Mouse (Mus musculus): ENCODE data around the gene Mis18a.

The Mis18a gene

DNA sequence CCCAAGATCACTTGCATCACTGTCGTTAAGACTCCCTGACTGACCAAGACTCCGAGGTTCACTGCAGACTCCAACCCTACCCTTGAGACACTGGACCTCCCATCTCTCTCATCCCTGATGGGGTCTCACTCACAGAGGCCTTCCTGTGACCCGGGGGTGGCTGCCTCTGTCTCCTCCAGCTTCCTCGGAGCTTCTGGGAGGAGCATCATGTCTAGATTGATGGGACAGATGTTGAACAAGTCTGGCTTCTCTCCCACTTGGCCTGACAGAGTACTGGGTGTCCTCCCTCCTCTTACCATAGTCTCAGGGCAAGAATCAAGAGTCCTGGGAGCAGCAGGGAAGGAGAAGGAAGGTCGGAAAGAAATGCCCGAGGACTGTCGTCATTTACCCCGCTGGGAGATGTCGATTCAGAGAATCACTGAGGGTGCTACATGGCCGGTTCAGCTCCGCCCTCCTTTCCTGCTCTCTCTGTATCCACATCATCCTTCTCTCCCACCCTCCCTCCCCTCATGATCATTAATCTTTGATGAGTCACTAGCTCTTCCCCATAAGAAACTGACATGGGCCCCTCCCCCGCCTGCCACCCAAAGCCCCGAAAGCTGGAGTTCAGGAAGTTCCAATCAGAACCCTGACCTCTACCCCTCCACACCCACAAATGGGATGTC lies 22.9 kb downstream of the Mis18a start:
- DNase-seq (ENCODE audit: low spot score): no peak

DNA sequence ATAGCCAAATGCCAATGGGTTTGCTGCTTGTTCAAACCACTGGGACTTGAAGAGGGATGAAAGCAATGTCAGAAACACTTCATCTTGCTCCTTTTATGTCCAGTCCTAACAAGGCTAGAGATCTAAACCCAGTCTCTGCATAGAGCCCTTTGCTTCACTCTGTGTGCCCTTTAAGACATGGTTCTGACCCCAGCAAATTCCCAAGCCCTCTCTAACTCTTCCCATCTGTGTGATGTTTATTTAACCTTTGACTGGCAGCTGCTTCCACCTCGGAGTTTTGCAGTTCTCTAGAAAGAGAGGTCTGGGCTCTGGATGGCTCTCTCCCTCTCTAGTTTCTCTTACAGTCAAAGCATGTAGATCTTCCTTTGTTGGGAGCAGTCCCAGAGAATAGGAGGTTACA lies 23.6 kb downstream of the Mis18a start:
- DNase-seq (ENCODE audit: low spot score): no peak

DNA sequence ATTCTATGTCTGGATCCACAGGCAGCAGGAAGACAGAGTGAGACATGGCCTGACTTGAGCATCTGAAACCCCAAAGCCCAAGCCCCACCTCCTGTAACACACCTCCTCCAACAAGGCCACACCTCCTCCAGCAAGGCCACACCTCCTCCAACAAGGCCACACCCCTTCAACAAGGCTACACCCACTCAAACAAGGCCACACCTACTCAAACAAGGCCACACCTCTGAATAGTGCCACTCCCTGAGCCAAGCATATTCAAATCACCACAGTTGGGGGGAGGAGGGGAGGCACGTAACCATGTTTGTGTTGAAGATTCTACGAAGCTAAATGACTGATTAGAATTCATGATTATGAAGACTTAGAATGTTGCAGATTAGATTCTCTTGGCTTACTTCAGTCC lies 25.7 kb downstream of the Mis18a start:
- no peak for DNase-seq (ENCODE audit: low spot score)

DNA sequence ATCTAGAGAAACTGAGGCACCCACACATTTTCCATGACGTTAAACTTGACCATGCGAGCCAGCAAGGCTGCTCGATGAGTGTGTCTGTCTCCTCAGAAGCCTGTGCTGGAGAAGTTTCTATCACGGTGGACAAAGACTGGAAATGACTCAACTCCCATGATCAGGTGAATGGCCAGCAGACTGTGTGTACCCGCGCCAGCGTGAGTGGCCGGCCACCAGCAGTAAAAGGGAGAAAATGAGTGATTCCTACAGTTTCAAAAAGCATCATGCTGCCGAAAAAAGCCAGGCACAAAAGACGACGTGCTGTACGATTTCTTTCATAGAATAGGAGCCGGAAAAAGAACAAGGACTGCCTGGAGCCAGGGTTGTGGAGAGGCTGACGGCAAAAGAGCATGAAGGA lies 27.8 kb downstream of the Mis18a start:
- DNase-seq (ENCODE audit: low spot score): no peak

DNA sequence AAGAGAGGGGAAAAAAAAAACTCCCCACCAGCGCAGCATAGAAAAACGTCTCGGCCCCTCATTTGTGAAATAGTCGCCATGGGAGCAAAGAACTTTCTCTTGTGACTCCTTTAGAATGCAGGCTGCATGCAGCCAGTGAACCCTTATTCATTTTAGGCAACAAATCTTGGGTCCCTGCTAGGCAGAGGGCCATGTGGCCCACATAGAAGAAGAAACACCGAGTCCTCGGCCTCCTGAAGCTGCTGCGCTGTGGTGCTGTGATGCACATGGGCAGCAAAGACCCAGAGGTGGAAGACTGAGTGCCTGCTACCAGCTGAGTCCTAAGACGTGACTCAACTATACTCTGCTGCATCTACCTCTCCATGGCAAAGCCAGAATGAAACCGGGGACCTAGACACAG lies 30.9 kb downstream of the Mis18a start:
- DNase-seq (ENCODE audit: low spot score): no peak

DNA sequence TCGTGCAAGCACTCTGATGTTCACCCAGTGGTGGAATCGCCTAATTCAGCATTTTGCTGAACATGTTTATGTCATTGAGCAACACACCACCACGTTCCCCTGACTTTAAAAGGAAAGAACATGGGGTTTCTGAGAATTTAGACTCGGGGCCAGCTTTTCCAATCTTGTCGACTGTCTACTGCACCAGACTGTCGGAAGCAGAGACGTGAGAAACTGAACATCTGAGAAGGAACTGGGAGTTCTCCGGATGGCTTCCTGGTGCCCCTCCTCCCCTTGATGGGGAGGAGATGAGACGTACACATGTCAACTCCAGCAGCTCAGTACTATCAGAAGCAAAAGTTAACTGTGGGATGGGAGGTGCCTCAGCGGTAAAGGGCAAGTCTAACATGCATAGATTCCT lies 32.1 kb downstream of the Mis18a start:
- DNase-seq (ENCODE audit: low spot score): no peak

DNA sequence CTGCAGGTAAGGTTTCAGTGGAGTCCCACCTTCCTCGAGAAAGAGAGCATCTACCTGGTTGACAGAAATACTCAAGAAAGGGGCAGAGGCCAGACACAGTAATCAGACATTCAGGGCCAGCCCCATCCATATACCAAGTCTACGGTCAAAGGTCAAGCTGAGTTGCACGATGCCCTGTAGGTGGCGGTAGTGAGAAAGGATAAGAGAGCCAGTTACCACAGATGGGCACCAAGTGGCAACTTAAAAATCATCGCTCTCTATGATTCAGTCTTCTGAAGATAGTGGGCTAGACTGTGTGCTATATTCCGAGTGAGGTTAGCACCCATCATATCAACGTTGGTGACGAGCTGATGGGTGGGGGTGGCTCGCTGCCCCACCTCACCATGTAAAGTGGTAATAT lies 32.5 kb downstream of the Mis18a start:
- DNase-seq (ENCODE audit: low spot score): no peak

DNA sequence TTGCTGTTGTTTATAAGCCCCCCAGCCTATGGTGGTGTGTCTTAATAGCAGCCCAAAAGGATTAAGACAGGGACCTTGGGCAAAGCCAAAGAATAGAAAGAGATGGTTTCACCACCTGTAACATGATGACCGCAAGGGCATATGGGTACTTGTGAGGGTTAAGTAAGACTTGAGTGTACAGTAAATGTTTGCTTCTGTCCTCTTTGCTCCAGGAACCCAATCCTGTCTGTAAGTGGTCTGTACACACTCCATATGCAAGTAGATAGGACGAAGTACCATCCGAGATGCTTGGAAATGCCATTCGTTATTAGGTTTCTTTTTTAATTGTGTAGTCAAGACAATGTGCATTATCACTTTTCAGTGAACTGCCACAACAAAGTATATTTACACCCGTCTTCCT lies 33.6 kb downstream of the Mis18a start:
- DNase-seq (ENCODE audit: low spot score): no peak

DNA sequence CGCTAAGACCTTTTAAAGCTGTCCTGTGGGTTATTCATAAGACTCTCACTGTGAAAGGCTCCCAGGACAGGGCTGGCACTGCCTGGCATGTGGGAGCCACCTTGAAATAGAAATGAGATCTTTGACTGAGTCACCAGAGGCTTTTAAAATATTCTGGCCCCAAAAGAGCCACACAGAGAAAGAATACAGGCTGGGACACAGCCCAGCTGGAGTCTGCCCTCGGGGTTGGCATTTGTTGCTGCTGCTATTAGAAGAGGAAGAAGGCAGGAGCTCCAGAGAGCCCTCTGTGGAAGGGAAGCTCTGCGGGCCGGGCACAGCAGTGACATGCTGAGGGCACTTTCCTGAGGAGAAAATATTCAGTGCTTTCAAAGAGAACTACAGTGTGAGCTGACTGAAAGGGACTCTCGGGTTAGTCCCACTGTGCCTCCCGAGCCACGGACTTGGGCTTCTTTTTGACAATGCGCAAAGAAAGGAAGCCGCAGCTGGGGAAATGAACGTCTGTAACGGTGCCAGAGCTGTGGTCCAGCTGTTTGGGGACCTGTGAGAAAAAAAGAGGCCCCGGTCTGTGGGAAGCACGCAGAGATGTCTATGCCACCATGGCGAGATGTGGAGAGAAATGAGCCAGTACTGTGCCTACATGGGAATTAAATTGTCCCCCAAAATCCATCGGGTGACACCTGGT lies 34.4 kb downstream of the Mis18a start:
- no peak for DNase-seq (ENCODE audit: low spot score)

DNA sequence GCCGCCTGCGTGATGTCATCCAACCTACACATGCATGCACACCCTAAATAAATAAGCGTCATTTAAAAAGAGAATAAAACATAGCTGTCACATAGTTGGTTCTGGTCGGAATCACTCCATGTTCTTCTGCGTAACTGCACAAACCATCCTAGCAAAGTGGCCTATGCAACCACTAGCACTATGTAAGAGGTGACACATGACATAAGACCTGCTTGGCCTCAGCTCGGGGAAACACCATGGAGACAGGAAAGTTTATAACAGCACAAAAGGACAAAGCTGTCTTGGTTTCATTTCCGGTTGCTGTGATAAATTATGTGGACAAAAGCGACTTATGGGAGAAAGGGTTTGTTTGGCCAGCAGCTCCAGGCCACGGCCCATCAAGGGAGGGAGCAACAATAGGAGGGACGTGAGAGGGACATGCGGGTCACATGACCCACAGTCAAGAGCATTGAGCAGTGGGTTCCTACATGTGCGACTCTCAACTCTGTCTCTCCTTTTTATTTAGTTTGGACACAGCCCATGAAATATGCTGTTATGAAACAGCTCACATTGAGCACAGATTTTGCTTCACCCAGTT lies 39.4 kb downstream of the Mis18a start:
- no peak for DNase-seq (ENCODE audit: low spot score)

DNA sequence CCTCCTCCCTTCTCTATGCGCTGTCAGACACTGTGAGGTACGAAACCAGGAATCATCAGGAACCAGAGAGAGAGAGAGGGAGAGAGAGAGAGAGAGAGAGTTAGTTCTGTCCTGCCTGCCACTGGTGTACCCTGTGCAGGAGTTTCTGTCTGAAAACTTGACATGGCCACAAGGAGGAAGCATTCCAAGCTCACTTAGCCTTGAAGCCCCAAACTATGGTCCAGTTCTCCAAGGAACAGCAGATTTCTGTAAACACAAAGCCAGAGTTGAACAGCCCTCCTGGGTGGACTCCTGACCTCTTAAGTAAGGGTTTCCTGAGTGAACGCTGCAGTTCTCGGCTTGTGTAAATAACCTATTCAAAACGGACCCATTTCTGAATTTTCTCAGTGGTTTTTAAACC lies 40.2 kb downstream of the Mis18a start:
- no peak for DNase-seq (ENCODE audit: low spot score)

DNA sequence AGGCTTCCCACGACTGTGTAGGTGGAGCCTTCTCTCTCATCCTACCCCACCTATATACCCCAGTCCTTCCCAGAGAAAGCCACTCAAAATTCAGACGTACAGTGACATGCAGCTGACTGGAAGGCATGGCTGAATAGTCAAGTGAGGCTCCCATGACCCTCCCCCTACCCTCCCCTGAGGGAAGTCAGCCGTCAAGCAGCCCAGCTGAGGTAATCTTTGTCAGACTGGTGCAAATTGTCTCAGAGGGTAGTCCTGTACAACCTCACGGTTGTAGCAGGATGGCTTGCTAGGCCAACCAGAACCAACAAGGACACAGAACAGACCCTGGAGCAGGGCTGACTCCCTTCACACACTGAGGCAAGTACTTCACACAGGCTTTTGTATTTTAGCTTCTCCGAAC lies 43.1 kb downstream of the Mis18a start:
- no peak for DNase-seq (ENCODE audit: low spot score)

DNA sequence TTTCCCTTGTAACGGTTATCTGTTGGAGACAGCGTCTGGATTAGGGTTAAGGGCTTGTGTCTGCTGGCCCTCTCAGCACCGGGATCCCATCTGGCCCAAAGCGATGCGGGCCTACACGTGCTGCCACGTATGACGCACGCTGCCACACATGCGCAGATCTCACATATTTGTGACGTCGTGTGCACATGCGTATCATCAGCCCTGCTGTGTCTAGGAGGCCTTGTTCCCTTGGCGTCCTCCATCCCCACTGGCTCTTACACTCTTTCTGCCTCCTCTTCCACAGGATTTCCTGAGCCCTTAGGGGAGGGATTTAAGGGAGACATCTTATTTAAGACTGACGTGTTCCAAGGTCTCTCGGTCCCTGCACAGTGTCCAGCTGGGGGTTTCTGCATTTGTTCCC lies 47.2 kb downstream of the Mis18a start:
- DNase-seq (ENCODE audit: low spot score): no peak

DNA sequence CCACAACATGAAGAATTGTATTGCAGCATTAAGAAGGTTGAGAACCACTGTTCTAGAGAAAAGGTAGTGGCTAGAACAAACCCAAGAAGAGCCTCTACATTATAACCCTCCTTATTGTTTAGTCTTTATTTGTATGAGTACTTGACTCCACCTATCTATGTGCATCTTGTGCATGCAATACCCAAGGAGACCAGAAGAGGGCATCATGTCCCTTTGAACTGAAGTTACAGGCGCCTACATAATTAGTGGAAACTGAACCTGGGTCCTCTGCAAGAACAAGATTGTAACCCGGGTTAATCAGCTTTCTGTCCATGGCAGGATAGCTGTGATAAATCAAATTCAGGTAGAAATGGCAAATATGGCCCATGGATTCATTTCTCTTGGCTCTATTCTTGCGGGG lies 48.4 kb downstream of the Mis18a start:
- DNase-seq (ENCODE audit: low spot score): no peak

DNA sequence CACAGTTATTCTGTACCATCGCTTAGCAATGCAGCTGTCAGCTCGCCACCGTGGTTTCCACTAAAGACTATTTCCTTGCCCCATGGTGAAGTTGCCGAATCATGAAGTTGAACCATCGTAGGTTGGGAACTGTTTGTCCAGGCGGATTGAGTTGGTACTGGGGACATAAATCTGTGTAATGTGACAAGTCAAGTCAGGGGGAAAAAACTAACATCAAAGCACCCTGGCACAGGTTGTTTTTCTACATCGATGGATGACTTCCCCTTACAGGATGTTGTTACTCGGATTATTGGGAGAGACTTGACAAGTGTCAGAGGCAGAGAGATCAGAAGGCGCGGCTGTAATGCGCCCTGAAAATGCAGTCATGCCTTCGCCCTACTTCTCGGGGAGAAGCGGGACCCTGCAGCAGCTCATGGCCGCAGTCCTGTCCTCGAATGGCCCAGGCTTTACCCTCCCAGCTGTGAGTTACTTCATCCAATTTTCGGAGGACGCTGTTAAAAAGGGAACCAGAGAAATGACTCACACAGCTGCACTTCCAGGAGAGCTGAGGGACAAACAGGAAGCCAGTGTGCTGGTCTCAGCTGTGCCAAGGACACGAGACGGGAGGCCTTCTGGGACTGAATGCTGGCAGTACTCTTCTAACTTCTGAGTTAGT lies 50.2 kb downstream of the Mis18a start:
- DNase-seq (ENCODE audit: low spot score): peak; percentile 20

DNA sequence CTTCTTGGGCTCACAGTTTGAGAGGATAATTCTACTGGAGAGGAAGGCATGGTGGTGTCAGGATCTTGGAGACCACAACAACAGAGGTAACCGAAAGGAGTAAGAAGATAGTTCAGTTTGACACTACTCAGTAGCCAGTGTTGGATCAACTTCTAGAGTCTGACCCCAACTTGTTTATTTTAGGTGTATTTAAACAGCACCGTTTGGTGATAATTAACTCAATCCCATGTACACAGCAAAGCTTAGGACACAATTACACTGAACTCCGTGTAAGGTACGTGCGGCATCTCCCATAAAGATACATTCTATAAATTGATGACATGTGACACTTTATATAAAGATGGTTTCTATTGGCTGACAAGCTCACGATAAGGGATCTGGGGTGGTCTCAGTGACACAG lies 52.6 kb downstream of the Mis18a start:
- DNase-seq (ENCODE audit: low spot score): no peak

DNA sequence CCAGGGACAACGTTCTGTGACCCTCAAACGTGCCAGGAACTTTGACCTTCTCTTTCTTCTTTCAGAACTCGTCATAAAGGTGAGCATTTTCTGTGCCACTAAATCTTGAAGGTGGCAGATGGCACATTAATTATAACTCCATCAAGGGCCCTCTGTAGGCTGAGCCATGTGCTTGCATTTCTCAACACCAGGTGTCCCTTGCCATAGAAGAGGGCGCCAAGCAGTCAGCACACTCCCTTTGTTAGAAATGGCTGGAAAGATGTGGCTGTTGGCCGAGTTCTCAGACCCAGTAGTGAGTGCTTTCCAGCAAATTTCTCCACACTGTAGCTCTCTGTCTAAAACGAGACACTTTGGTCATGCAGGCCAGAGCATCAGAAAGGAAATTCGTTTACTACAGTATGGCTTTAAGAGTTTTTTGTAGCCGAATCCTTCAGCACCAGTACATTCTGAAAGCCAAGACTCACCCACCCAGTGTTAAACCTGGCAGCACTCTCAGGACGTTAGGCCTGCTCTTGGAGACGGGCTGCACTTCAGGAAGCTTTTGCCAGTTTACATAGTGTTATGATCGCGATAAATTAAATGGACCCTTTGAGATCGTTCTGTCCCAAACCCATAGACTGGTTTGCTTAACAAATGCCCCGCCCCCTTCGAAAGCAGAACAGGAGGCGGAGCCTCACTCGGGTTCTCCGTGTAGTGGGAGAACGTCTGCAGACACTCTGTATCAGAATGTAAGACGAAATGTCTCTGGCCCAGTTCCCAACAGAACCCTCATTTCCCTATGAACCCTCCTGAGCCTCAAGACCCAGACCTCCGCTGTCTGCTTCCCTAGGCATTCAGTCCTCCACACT lies 53.5 kb downstream of the Mis18a start:
- DNase-seq (ENCODE audit: low spot score): no peak

All from ovary, adult 18-20 months (tissue).